Mouse (Mus musculus): ENCODE results near the gene Robo1.

Gene Robo1

GRCm38 (mm10) chr16:72829530-72829929, 521.4 kb downstream of the Robo1 start:
- DNase-seq (ENCODE audit: low spot score), result no peak

DNA sequence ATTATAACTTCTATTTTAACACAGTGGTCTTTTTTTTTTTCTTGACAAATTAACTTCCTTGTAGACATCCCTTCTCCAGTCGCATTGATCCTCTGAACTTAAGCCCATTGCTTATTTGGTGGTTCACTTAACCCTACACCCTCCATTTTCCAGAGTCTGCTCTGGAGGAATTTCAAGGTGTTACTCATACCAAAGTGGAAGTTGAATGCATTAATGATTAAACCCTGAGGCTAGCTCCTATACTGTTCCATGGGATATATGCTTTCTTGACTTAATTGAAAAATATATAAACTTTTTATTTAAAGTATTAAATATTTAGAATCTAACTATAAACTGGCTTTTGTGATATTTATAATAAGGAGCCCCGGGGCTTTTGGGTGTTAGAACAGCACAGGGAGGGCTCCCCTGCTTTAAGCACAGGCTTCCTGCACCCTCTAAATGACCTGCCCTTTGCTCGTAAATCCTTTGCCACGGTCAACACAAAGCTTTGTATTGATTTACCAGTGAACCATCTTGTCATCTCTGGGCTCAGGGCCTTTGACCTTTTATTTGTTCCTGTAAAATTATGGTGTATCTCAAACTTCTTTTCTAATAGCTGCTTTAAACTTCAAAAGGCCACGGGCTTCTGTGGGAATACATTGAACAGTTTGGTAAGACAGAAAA, 522.4 kb downstream of the Robo1 start:
- no peak for DNase-seq (ENCODE audit: low spot score)

DNA sequence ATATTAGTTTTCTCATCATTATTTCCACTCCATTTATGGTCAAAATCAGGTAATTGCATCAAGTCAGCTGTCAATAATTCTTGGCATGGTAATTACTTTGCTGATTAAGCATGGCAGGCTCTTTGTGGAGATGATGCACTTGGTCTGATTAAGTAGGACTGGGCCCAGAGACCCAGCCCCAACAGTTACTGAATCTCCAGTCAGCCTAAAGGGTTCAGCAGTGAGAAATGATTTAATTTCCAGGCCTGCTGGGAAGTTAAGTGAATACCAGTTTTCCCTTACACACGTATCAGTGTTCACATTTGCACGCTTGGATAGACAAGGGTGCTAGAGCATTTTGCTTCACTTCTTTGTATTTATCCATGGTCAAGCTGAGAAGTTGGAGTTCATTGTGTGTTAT, 526.2 kb downstream of the Robo1 start:
- no peak for DNase-seq (ENCODE audit: low spot score)

- DNase-seq (ENCODE audit: low spot score), result no peak
Observed at GRCm38 (mm10) chr16:72839031-72839430, 530.9 kb downstream of the Robo1 start.

GRCm38 (mm10) chr16:72841066-72841465, 533.0 kb downstream of the Robo1 start:
- DNase-seq (ENCODE audit: low spot score), result no peak

- no peak for DNase-seq (ENCODE audit: low spot score)
Observed at GRCm38 (mm10) chr16:72854101-72854500, 546.0 kb downstream of the Robo1 start.

DNA sequence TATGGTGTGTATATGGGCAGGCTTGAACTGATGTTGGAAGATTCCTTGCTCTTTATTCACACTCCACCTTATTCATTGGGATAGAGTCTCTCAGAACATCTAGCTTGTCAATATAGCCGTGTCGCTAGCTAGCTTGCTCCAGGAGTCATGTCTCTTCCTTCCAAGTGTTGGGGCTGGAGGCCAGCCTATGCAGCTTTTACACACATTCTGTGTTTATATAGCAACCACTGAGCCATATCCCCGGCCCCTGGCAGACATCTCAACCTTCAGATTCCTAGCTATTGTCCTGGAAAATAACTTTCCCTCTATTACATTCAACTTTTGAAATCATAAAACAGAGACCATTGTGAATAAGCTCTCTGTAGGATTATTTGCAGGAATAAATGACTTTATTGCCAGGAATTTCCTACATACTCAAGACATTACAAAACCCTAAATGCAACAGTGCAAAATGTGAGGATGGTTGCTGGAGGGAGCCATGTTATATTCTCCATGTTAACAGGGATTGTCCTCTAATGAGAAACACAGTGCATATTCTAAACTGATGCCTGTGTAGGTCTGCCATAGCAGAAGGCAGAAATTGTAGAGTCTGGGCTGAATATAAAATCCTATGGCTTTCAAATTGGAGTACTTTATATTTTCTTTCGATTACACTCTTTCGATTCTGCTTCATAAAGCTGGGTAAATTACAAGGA, 546.9 kb downstream of the Robo1 start:
- no peak for DNase-seq (ENCODE audit: low spot score)

- DNase-seq (ENCODE audit: low spot score), result no peak
Observed at GRCm38 (mm10) chr16:72861707-72862277, 553.7 kb downstream of the Robo1 start.

DNA sequence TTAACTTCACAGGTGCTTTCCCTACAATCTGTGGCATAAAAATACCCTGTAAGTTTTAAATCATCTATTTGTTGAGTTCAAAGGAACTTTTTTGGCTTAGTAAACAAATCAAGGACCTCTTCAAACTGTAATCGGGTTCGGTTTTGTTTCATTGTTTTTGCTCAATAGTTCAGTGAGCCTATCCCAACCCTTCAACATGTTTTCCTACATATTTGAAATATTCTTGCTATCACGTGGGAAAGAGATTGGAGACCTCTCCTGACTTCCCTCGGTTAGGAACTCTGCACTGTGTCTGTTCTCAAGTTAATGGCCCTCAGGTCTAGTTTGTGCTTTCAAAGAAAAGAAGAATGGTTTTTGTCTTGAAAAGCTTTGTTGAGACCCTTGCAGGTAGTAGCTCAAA, 557.9 kb downstream of the Robo1 start:
- DNase-seq (ENCODE audit: low spot score), result no peak

DNA sequence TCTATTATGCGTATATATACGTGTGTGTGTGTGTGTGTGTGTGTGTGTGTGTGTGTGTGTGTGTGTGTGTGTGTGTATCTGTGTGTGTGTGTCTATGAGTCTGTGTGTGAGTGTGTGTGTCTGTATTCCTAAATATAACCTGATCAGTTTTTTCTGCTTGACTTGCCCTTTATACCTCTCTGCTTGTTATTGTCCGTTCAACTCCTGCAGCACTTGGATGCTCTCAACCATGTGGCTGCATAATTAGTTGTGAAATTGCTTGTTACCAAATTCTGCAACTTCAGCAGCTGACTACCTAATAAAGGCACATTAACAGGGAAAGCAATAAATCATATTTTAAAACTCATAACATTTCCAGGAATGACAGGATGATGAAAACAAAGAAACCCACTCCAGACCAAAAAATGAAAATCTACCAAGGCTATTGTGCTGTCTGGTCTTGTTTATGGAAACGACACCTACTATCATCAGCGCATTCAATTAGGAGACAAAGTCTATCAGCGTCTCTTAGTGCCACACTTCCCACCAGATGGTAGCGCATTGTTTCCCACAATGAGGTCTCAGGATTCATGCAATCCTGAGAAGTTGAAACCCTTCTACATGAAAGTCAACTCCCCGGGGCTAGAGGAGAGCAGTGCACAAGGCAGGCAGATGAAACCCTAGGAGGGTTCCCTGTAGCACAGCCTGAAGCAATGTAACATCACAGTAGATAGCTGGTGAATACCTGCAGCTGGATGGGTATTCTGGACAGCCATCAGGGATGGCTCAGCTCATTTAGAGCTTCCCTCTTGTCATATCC, 567.0 kb downstream of the Robo1 start:
- DNase-seq (ENCODE audit: low spot score), result no peak

- DNase-seq (ENCODE audit: low spot score), result no peak
Observed at GRCm38 (mm10) chr16:72888108-72888507, 580.0 kb downstream of the Robo1 start.

- DNase-seq (ENCODE audit: low spot score), result no peak
Observed at GRCm38 (mm10) chr16:72889401-72889800, 581.3 kb downstream of the Robo1 start.

DNA sequence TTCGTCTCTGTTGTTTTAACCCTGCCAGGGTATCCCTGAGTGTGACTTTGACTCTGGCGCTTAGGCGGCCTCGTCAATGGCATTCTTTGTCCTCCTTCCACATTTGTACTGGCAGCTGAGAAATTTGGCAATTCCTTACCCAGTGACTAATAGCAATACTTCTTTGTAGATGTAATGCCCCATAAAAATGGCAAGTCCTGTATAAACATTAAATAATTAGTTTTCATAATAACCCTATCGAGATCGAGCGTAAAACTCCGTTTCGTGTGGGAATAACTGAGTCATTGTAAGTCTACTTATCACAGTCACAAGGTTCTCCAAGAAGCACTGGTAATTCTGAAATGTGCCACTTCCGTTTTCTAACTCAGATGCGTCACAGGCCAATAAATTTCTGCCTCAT, 589.0 kb downstream of the Robo1 start:
- DNase-seq (ENCODE audit: low spot score), result no peak

GRCm38 (mm10) chr16:72908895-72909294, 600.8 kb downstream of the Robo1 start:
- no peak for DNase-seq (ENCODE audit: low spot score)

- no peak for DNase-seq (ENCODE audit: low spot score)
Observed at GRCm38 (mm10) chr16:72913134-72913533, 605.0 kb downstream of the Robo1 start.

GRCm38 (mm10) chr16:72914068-72914630, 606.0 kb downstream of the Robo1 start:
- DNase-seq (ENCODE audit: low spot score), result no peak

GRCm38 (mm10) chr16:72920013-72920412, 611.9 kb downstream of the Robo1 start:
- no peak for DNase-seq (ENCODE audit: low spot score)

- no peak for DNase-seq (ENCODE audit: low spot score)
Observed at GRCm38 (mm10) chr16:72924423-72925224, 616.5 kb downstream of the Robo1 start.

- DNase-seq (ENCODE audit: low spot score), result no peak
Observed at GRCm38 (mm10) chr16:72928525-72929122, 620.5 kb downstream of the Robo1 start.

GRCm38 (mm10) chr16:72930871-72931270, 622.8 kb downstream of the Robo1 start:
- no peak for DNase-seq (ENCODE audit: low spot score)

GRCm38 (mm10) chr16:72934908-72935307, 626.8 kb downstream of the Robo1 start:
- DNase-seq (ENCODE audit: low spot score), result no peak

All from T-cell, adult 2 months (primary cell).